Mouse (Mus musculus) embryonic fibroblast, embryonic 13.5 days (primary cell): ENCODE data around the gene Prps1.

Source experiments
- CTCF ChIP-seq: IDR thresholded peaks from 2 replicates; pipeline ENCODE4 v1.5.1; 2011; ENCODE audit warnings: mild to moderate bottlenecking, control low read depth, low read length, moderate library complexity, borderline replicate concordance; ENCODE audit not compliant: insufficient read depth
- POLR2A ChIP-seq: IDR thresholded peaks from 2 replicates; pipeline ENCODE4 v1.6.1; 2011; ENCODE audit warnings: low read depth, mild to moderate bottlenecking, control low read depth, low read length, moderate library complexity

DNA sequence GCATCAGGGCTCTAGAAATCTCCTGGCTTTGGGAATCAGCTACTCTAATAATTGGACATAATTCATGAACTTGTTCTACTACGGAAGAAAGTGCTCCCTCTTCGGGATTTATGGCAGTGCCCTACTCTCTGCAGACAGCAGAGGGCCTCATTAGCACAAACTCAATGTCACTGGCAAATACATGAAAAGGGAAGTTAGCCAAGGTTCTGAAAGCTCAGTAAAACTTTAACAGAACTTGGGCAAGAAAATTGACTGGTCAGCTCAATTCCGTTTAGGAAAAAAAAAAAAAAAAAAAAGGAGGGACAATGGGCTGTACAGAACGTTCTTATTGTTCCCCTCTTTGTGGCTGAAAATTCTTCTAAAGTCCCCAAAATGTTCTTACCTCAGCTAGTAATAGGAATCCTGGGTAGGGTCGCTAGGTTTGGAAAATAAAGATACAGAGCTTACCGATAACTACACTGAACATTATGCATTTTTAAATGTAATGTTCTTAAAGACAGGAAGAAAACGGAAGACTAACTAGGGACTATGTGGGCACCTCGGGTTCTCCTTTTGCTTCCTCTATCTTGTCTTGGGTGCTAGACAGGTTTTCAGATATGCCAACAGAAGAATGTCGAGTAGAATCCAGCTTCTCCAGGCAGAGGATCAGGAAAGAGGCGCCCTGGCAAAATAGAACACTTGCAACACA is 35.6 kb downstream of the Prps1 start:
- TF ChIP-seq CTCF = no peak
- no peak for TF ChIP-seq POLR2A
